ENCODE assay signal across 20 mouse cellular contexts in the genomic region with DNA sequence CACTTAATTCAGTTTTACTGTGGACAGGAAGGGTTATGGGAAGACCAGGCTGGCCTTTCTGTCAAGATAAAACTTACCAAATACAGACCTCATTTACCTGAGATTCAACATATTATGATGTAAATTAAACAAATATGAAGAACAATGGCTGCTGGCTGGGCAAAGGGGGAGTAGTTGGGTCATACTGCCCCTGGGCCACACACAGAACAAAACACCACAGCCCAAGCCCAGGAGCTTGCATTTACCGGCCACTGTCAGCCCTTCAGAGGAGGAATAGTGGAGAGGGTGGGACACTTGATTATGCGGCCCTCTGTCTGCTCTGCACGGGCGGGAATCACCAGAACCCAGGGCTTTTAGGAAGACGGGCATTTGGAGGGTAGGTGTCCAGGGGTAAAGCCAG.
"Had no signal": no experiment of that assay in that cellular context is flagged by ENCODE, and none has a peak within 500 bp of the region (broad histone marks: within the 10 kb centered on the region; RNA-seq: fewer than 3 reads in every experiment).

No protein-coding gene starts in this region.

- H3K4me2 ChIP-seq: limb, embryonic 13.5 days; liver, embryonic 12.5 days; liver, embryonic 15.5 days; lung, embryonic 15.5 days; midbrain, embryonic 13.5 days had no signal

- H3K4me3 ChIP-seq: limb, embryonic 13.5 days; liver, embryonic 12.5 days; liver, embryonic 15.5 days; lung, embryonic 15.5 days; megakaryocyte, embryonic 14.5 days; midbrain, embryonic 10.5 days; midbrain, embryonic 13.5 days had no signal

- H3K27ac ChIP-seq: limb, embryonic 13.5 days; liver, embryonic 12.5 days; liver, embryonic 15.5 days; lung, embryonic 15.5 days; midbrain, embryonic 10.5 days; midbrain, embryonic 13.5 days had no signal

- DNase-seq: kidney, adult 9 months; kidney, postnatal 14 days; kidney, postnatal 4 days; left cerebral cortex, postnatal 4 days; liver; lung, adult 18-20 months; lung, postnatal 10 days; lung, postnatal 36 days; right cerebral cortex, postnatal 25 days; spleen, adult 18-20 months; thymus, adult 18-20 months; thymus, postnatal 36 days had no signal

- H3K27me3 ChIP-seq: limb, embryonic 13.5 days; liver, embryonic 15.5 days; lung, embryonic 15.5 days; midbrain, embryonic 13.5 days had no signal

- H3K4me1 ChIP-seq: lung, embryonic 15.5 days; midbrain, embryonic 10.5 days; midbrain, embryonic 13.5 days had no signal

- H3K36me3 ChIP-seq: limb, embryonic 13.5 days; liver, embryonic 12.5 days; liver, embryonic 15.5 days; lung, embryonic 15.5 days; midbrain, embryonic 10.5 days had no signal

- ATAC-seq: midbrain, embryonic 13.5 days; midbrain, embryonic 16.5 days had no signal

- H3K9me3 ChIP-seq: limb, embryonic 13.5 days; liver, embryonic 12.5 days; liver, embryonic 15.5 days; lung, embryonic 15.5 days; megakaryocyte, embryonic 14.5 days; midbrain, embryonic 10.5 days; midbrain, embryonic 13.5 days had no signal

- H3K9ac ChIP-seq: limb, embryonic 13.5 days; liver, embryonic 12.5 days; liver, embryonic 15.5 days; lung, embryonic 15.5 days; midbrain, embryonic 13.5 days had no signal
